Mouse (Mus musculus) limb, embryonic 14.5 days (tissue): Measurements from ENCODE around the gene Golim4. TPM values are rescaled to one million over a fixed set of nuclear protein-coding genes. Genes with fewer than 3 reads are reported as not detected.

Experiments
- ATAC-seq: fragments of 200-750 bp; cut with Nextera tagmentation; 2 replicates; pipeline ENCODE4 v1.8.0; 2017; ENCODE audit warnings: low read depth, moderate number of reproducible peaks, moderate TSS enrichment; ENCODE audit not compliant: low FRiP score
- DNase-seq: peaks from one replicate; pipeline ENCODE4 v3.0.0-alpha.2; 2015; ENCODE audit warnings: low spot score
- H3K27ac ChIP-seq: fragments of 300-500 bp; sonication (generic); replicated peaks from 2 replicates; pipeline ENCODE4 v1.5.1; 2014; ENCODE audit warnings: low read depth, mild to moderate bottlenecking, low read length, moderate library complexity, mixed read lengths
- H3K27me3 ChIP-seq: fragments of 300-500 bp; sonication (generic); 2 replicates; pipeline ENCODE4 v1.6.1; 2014; ENCODE audit warnings: low read length, mixed read lengths; ENCODE audit not compliant: control insufficient read depth, insufficient read depth
- H3K36me3 ChIP-seq: fragments of 300-500 bp; sonication (generic); 2 replicates; pipeline ENCODE4 v1.6.1; 2014; ENCODE audit warnings: mild to moderate bottlenecking, low read length, moderate library complexity, mixed read lengths; ENCODE audit not compliant: control insufficient read depth, insufficient read depth
- H3K4me1 ChIP-seq: fragments of 300-500 bp; sonication (generic); 2 replicates; pipeline ENCODE4 v1.6.1; 2014; ENCODE audit warnings: antibody characterized with exemption, low read length, mixed read lengths; ENCODE audit not compliant: control insufficient read depth, insufficient read depth
- H3K4me2 ChIP-seq: fragments of 300-500 bp; sonication (generic); replicated peaks from 2 replicates; pipeline ENCODE4 v1.6.1; 2014; ENCODE audit warnings: low read depth, mild to moderate bottlenecking, low read length, moderate library complexity; ENCODE audit not compliant: severe bottlenecking
- H3K4me3 ChIP-seq: fragments of 300-500 bp; sonication (generic); replicated peaks from 2 replicates; pipeline ENCODE4 v1.5.1; 2014; ENCODE audit warnings: low read length
- H3K9ac ChIP-seq: fragments of 300-500 bp; sonication (generic); 2 replicates; pipeline ENCODE4 v1.6.1; 2014; ENCODE audit warnings: mild to moderate bottlenecking, low read depth, low read length, moderate library complexity; ENCODE audit not compliant: severe bottlenecking
- H3K9me3 ChIP-seq: fragments of 300-500 bp; sonication (generic); 2 replicates; pipeline ENCODE4 v1.6.1; 2016; ENCODE audit warnings: low read length; ENCODE audit not compliant: control insufficient read depth
- POLR2A ChIP-seq: fragments of 200-500 bp; IDR thresholded peaks from 2 replicates; pipeline ENCODE4 v1.8.0; 2012; ENCODE audit warnings: inconsistent platforms, mild to moderate bottlenecking, moderate library complexity, borderline replicate concordance; ENCODE audit not compliant: insufficient read depth, insufficient read length; ENCODE audit errors: extremely low read depth
- WGBS: fragments of 180-500 bp; shearing (Covaris S2); extraction: QIAGEN DNeasy Blood & Tissue Kit; methylation state at CpG from one replicate; pipeline ENCODE4 v1.1.7; 2014; 5-methylcytosine and 5-hydroxymethylcytosine counted together
- polyA plus RNA-seq, 2 experiments: library from polyadenylated mRNA; depleted of rRNA in 1 of 2; stranded (reverse) in 1 of 2; unstranded in 1 of 2; fragments of >200 nt; fragmentation: Nextera tagmentation in 1 of 2; extraction: Ambion mirVana in 1 of 2; gene quantifications; 2 replicates each; pipeline versions ENCODE4 v1.2.1 to v1.2.3; 2012 to 2014

The Golim4 gene
- polyA plus RNA-seq, 2 experiments = 44.2 to 60.6 TPM

DNA sequence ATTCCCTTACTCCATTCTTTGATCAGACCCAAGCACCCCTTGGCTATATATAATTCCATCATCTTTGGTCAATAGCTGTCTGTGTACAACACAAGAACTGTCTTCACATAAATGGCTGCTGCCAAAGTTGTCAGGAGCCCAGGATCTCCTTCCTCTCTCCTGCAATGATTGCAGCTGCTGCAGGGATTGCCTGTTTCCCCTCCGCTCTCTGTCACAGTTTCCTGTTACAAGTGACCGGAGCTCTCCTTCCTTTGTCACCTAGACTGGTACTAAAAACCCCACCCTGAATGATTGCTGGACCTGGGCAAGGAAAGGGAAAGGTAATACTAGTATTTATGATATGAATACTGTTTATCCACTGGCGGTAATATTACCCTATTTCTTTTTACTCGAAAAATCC lies 44.0 kb downstream of the Golim4 start:
- Histone ChIP-seq H3K4me1 (no peaks in the 10 kb centered on the region), H3K4me3 (no peak overlapping the region), H3K27me3 (no peaks in the 10 kb centered on the region), H3K9ac (no peak overlapping the region), H3K27ac (no peak overlapping the region), H3K36me3 (no peaks in the 10 kb centered on the region), H3K4me2 (no peak overlapping the region), H3K9me3 (no peaks in the 10 kb centered on the region)
- WGBS = 66% methylated on average over 4 of the region's 4 CpGs
- ATAC-seq = no peak
- DNase-seq = no peak
- TF ChIP-seq POLR2A = no peak

DNA sequence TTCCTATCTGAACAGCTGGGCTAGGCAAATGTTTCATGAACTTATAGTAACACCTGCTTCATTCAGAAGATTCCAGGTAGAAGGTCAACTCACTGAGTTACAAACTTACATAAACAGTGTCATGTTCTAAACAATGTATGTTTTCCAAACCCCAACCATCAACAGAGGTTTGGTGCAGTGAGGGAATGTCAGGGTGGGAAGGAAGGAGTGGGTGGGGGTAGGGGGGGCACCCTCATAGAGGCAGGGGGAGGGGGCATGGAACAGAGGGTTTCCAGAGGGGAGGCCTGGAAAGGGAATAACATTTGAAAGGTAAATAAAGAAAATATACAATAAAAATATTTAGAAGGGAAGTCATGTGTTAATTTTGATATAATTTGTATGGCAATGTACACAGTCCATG lies 46.0 kb downstream of the Golim4 start:
- Histone ChIP-seq H3K9me3 (no peaks in the 10 kb centered on the region), H3K27me3 (no peaks in the 10 kb centered on the region), H3K36me3 (0 out of 2 replicates have a peak, but pooled peaks cover 4% of the 10 kb centered on the region), H3K9ac (no peak overlapping the region), H3K4me2 (no peak overlapping the region), H3K4me3 (no peak overlapping the region), H3K27ac (no peak overlapping the region), H3K4me1 (no peaks in the 10 kb centered on the region)
- DNase-seq = no peak
- ATAC-seq = no peak
- TF ChIP-seq POLR2A = no peak

DNA sequence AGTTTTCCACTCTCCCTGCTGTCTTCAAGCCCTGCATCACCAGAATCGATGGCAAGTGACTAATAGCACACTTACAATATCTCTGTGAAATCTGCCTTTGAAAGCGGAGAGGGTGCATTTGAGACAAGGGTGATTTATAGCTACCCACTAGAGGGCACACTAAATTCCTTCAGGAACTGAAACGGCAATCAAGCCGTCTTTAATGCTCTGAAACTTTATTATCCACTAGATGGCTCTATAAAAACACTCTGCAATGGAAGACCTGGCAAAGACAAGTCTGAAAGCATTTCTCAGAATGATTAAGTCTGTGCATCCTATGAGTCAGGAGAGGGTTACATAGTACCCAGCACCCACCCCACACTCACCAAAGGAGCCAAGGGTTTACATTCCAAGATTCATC lies 46.5 kb downstream of the Golim4 start:
- WGBS = 13% methylated on average over 4 of the region's 4 CpGs
- no peak for TF ChIP-seq POLR2A
- Histone ChIP-seq H3K9me3 (no peaks in the 10 kb centered on the region), H3K4me3 (no peak overlapping the region), H3K27me3 (no peaks in the 10 kb centered on the region), H3K36me3 (0 out of 2 replicates have a peak, but pooled peaks cover 4% of the 10 kb centered on the region), H3K27ac (no peak overlapping the region), H3K9ac (no peak overlapping the region), H3K4me2 (no peak overlapping the region), H3K4me1 (no peaks in the 10 kb centered on the region)
- peak; percentile 70 for DNase-seq
- no peak; the same call in 1 of the 2 replicates for ATAC-seq

DNA sequence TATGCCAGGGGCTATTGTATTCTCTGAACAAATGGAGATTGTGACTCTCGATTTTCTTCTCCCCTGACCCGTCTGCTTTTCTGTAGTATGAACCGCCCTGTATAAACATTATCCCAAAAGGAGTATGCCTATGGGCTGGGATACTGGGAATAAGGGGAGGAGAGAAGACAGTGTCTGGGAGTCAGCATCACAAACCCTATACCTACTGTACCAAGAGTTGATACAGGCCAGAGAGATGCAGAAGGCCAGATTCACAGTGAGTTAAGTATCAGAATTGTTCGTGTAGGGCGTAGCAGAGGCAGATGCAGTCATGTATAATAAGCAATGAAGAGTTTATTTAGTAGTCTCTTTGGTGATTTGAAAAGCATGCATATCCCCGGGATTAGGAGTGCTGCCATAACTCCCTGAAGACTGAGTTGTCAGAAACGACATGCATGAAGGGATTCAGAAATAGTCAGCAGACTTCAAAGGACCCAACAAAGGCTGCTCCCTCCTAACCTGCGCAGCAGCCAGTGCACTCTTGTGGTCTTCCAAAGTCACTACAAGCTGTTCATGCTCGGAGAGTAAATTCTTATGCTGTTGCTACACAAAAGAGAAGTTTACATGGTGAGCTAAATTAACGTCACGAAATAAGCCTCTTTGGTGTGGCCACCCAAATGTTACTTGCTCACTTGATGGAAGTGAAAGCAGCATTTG lies 54.7 kb downstream of the Golim4 start:
- DNase-seq (no peak), ATAC-seq (no peak)
- Histone ChIP-seq H3K4me2 (no peak overlapping the region), H3K27me3 (no peaks in the 10 kb centered on the region), H3K27ac (no peak overlapping the region), H3K4me3 (no peak overlapping the region), H3K4me1 (no peaks in the 10 kb centered on the region), H3K36me3 (peaks cover 38% of the 10 kb centered on the region), H3K9me3 (no peaks in the 10 kb centered on the region), H3K9ac (no peak overlapping the region)
- no peak for TF ChIP-seq POLR2A
- 86% methylated on average over 11 of the region's 11 CpGs for WGBS

DNA sequence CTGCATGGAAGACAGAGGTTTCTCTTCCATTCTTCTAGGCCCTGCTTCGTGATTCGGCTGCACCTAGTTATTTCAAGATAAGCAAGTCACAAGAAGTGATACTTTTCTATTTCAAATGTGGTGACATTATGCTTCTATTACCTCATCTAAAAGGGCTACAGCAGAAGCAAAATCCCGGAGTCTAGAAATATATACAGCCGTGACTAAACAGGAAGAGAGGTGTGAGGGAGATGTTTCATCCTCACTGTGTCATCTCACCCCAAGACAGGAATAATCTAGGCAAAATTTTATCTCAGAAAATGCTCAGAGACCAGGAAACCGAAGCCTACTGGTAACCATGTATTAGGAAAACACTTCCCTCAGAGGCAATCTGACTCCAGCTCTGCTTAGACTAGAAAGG lies 61.7 kb downstream of the Golim4 start:
- no peak for TF ChIP-seq POLR2A
- Histone ChIP-seq H3K4me3 (no peak overlapping the region), H3K9ac (no peak overlapping the region), H3K27ac (no peak overlapping the region), H3K4me1 (no peaks in the 10 kb centered on the region), H3K36me3 (peaks cover 47% of the 10 kb centered on the region), H3K9me3 (no peaks in the 10 kb centered on the region), H3K4me2 (no peak overlapping the region), H3K27me3 (no peaks in the 10 kb centered on the region)
- ATAC-seq = no peak
- DNase-seq = no peak
- 96% methylated on average over 5 of the region's 5 CpGs for WGBS
